ENCODE assay signal across 23 mouse cellular contexts in genomic region chr1:43396522-43396921, GRCm38 (mm10). TPM values are rescaled to one million over a fixed set of nuclear protein-coding genes. Genes with fewer than 3 reads are reported as not detected.
DNase-seq lines count a peak whose midpoint lies in the region; ATAC-seq and TF ChIP-seq lines count a peak whose summit lies in the region.
"Had no signal": no experiment of that assay in that cellular context is flagged by ENCODE, and none has a peak within 500 bp of the region (broad histone marks: within the 10 kb centered on the region; RNA-seq: fewer than 3 reads in every experiment).

No protein-coding gene starts in this region.

- no peak overlapping the region for H3K4me2 ChIP-seq in kidney, postnatal 0 days (ENCODE audit: low read length)
- H3K4me2 ChIP-seq: embryonic facial prominence, embryonic 13.5 days; forebrain, embryonic 13.5 days; heart, embryonic 11.5 days; hindbrain, embryonic 13.5 days; midbrain, embryonic 13.5 days had no signal

- H3K27ac ChIP-seq in kidney, postnatal 0 days, result no peak overlapping the region
- H3K27ac ChIP-seq: embryonic facial prominence, embryonic 13.5 days; forebrain, embryonic 13.5 days; hindbrain, embryonic 13.5 days; midbrain, embryonic 13.5 days had no signal

- H3K27me3 ChIP-seq in kidney, postnatal 0 days (ENCODE audit: insufficient read depth, low read length), result no peaks in the 10 kb centered on the region
- H3K27me3 ChIP-seq: embryonic facial prominence, embryonic 13.5 days; forebrain, embryonic 13.5 days; hindbrain, embryonic 13.5 days; midbrain, embryonic 13.5 days had no signal

- DNase-seq in adrenal gland, adult (ENCODE audit: inconsistent age in 2 of 2, low spot score in 1 of 2), result peak; percentile 16 to 56
- no peak for DNase-seq in adrenal gland, postnatal 4 days (ENCODE audit: low spot score in 2 of 2)
- DNase-seq in kidney, postnatal 0 days (ENCODE audit: low spot score), result peak; percentile 53
- DNase-seq in kidney, adult 18-20 months, result no peak
- DNase-seq in WW6 (ENCODE audit: low read depth, low spot score), result peak; percentile 3
- peak; percentile 26 for DNase-seq in forelimb bud, embryonic 11.5 days (ENCODE audit: low read depth, low spot score)
- DNase-seq in right cerebral cortex, adult 18-20 months, result no peak
- DNase-seq: gastrocnemius, postnatal 14 days; kidney, adult 2 months; kidney, postnatal 10 days; left cerebral cortex, postnatal 4 days; thymus, adult 18-20 months; thymus, postnatal 36 days had no signal

- no peak overlapping the region for H3K4me3 ChIP-seq in kidney, postnatal 0 days (replicated peaks; ENCODE audit: low read depth, low read length)
- H3K4me3 ChIP-seq: embryonic facial prominence, embryonic 13.5 days; erythroblast, embryonic 14.5 days; forebrain, embryonic 13.5 days; hindbrain, embryonic 13.5 days; midbrain, embryonic 13.5 days had no signal

- TF ChIP-seq CTCF in kidney, postnatal 0 days (IDR thresholded peaks at IDR 0.05; ENCODE audit: low read depth), result no peak

- no peak overlapping the region for H3K9ac ChIP-seq in kidney, postnatal 0 days (ENCODE audit: low read depth, low read length)
- H3K9ac ChIP-seq: embryonic facial prominence, embryonic 13.5 days; forebrain, embryonic 13.5 days; hindbrain, embryonic 13.5 days; midbrain, embryonic 13.5 days had no signal

- ATAC-seq in kidney, postnatal 0 days (replicated peaks; ENCODE audit: low FRiP score, low read depth), result no peak
- ATAC-seq in frontal cortex, adult (ENCODE audit: low TSS enrichment), result no peak
- ATAC-seq: forebrain, embryonic 13.5 days; inflammation-experienced regulatory T-cells, adult 6 months; lung, postnatal 0 days; midbrain, embryonic 13.5 days had no signal

- 50% methylated on average over 5 of the region's 5 CpGs for WGBS in kidney, postnatal 0 days

- H3K36me3 ChIP-seq in kidney, postnatal 0 days (ENCODE audit: insufficient read depth, low read length), result no peaks in the 10 kb centered on the region
- H3K36me3 ChIP-seq: embryonic facial prominence, embryonic 13.5 days; G1E; hindbrain, embryonic 13.5 days; midbrain, embryonic 13.5 days had no signal

- no peaks in the 10 kb centered on the region for H3K4me1 ChIP-seq in kidney, postnatal 0 days (replicated peaks; ENCODE audit: insufficient read depth, low read length)
- H3K4me1 ChIP-seq: forebrain, embryonic 13.5 days; midbrain, embryonic 13.5 days had no signal

- H3K9me3 ChIP-seq in kidney, postnatal 0 days (replicated peaks; ENCODE audit: low read length), result no peaks in the 10 kb centered on the region
- H3K9me3 ChIP-seq: embryonic facial prominence, embryonic 13.5 days; forebrain, embryonic 13.5 days; G1E; hindbrain, embryonic 13.5 days; midbrain, embryonic 13.5 days had no signal

RNA-seq across cellular contexts. Expression of gene Nck2, which starts 47.9 kb away (rescaled TPM):
- total RNA-seq in adrenal gland, postnatal 4 days (2021), result 10 to 100 TPM; 38.6 to 46.3 TPM
- 41.8 and 43.0 TPM in 2 replicates for polyA plus RNA-seq in kidney, postnatal 0 days (2015; fragmentation: Nextera tagmentation; extraction: Ambion mirVana)

Comparison
In these comparisons a context has a peak if more than half of its experiments do, and no peak if none do; other contexts are left out.
1. DNase-seq: peak in adrenal gland, adult (2 of 2), kidney, postnatal 0 days (single experiment), WW6 (single experiment) and forelimb bud, embryonic 11.5 days (single experiment); none in adrenal gland, postnatal 4 days (0 of 2), kidney, adult 18-20 months (single experiment) and right cerebral cortex, adult 18-20 months (single experiment).